Mouse (Mus musculus): Measurements from ENCODE around the gene Gabpa.

Gabpa gene

GRCm38 (mm10) chr16:84875012-84875717, 40.4 kb downstream of the Gabpa start:
- H3K4me1 ChIP-seq (replicated peaks; ENCODE audit: low read depth, low read length): peaks cover 5% of the 10 kb centered on the region; the same call in 1 of the 2 replicates
- H3K9me3 ChIP-seq (ENCODE audit: low read length): no peaks in the 10 kb centered on the region
- H3K4me3 ChIP-seq (replicated peaks; ENCODE audit: low read length): no peak overlapping the region
- H3K27me3 ChIP-seq (ENCODE audit: insufficient read depth, low read length): no peaks in the 10 kb centered on the region
- TF ChIP-seq NANOG (IDR thresholded peaks at IDR 0.05; ENCODE audit: borderline replicate concordance, low read length) (no peak), CTCF (conservative IDR thresholded peaks at IDR 0.05; ENCODE audit: low read length) (no peak), POU5F1 (IDR thresholded peaks at IDR 0.05; ENCODE audit: borderline replicate concordance, low read length) (no peak)
- no peaks in the 10 kb centered on the region for H3K36me3 ChIP-seq (ENCODE audit: insufficient read depth, low read length)

DNA sequence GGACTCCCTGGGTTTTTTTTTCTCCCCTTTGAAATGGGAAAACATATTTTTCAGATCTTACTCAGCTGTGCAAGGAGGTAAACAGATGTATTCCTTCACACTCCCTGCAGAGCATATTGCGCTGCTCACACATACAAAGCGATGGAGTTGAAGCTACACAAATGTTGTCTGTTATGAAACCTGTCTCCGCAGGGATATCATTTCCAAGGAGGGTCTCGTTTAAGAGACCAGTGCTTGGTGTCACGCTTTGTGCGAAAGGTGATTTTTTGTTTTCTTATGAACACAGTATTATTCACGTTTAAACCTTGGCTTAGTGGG, 41.0 kb downstream of the Gabpa start:
- H3K9me3 ChIP-seq (ENCODE audit: low read length): no peaks in the 10 kb centered on the region
- TF ChIP-seq CTCF (conservative IDR thresholded peaks at IDR 0.05; ENCODE audit: low read length) (no peak), POU5F1 (IDR thresholded peaks at IDR 0.05; ENCODE audit: borderline replicate concordance, low read length) (no peak), NANOG (IDR thresholded peaks at IDR 0.05; ENCODE audit: borderline replicate concordance, low read length) (no peak)
- no peaks in the 10 kb centered on the region for H3K36me3 ChIP-seq (ENCODE audit: insufficient read depth, low read length)
- H3K4me3 ChIP-seq (replicated peaks; ENCODE audit: low read length): no peak overlapping the region
- no peaks in the 10 kb centered on the region for H3K27me3 ChIP-seq (ENCODE audit: insufficient read depth, low read length)
- H3K4me1 ChIP-seq (replicated peaks; ENCODE audit: low read depth, low read length): peaks cover 5% of the 10 kb centered on the region; the same call in 1 of the 2 replicates

DNA sequence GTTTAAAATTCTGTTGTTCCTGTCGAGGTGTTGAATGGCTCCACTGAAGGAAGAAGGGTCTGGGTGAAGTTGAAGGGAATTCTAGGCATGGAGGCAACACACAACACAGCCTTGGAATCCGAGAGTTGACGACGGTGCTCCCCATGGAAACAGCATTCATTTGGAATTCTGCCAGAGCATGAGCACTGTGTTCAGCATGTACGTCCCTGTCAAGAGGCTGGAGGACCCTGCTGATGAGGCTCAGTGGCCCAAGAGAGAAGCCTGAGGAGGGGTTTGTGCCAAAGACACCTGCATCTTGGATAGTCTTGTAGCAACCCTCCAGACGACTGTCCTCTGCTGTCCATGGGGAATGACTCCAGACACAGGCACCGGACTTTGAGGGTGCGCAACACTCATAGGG, 41.4 kb downstream of the Gabpa start:
- no peaks in the 10 kb centered on the region for H3K36me3 ChIP-seq (ENCODE audit: insufficient read depth, low read length)
- H3K4me1 ChIP-seq (replicated peaks; ENCODE audit: low read depth, low read length): peaks cover 5% of the 10 kb centered on the region; the same call in 1 of the 2 replicates
- no peak for TF ChIP-seq CTCF (conservative IDR thresholded peaks at IDR 0.05; ENCODE audit: low read length)
- TF ChIP-seq POU5F1 (IDR thresholded peaks at IDR 0.05; ENCODE audit: borderline replicate concordance, low read length): no peak
- no peak for TF ChIP-seq NANOG (IDR thresholded peaks at IDR 0.05; ENCODE audit: borderline replicate concordance, low read length)
- no peaks in the 10 kb centered on the region for H3K9me3 ChIP-seq (ENCODE audit: low read length)
- H3K27me3 ChIP-seq (ENCODE audit: insufficient read depth, low read length): no peaks in the 10 kb centered on the region
- no peak overlapping the region for H3K4me3 ChIP-seq (replicated peaks; ENCODE audit: low read length)

GRCm38 (mm10) chr16:84879146-84879545, 44.4 kb downstream of the Gabpa start:
- TF ChIP-seq CTCF (conservative IDR thresholded peaks at IDR 0.05; ENCODE audit: low read length) (peak; percentile 98), NANOG (IDR thresholded peaks at IDR 0.05; ENCODE audit: borderline replicate concordance, low read length) (no peak)
- peaks cover 5% of the 10 kb centered on the region; the same call in 1 of the 2 replicates for H3K4me1 ChIP-seq (replicated peaks; ENCODE audit: low read depth, low read length)
- no peaks in the 10 kb centered on the region for H3K9me3 ChIP-seq (ENCODE audit: low read length)
- no peaks in the 10 kb centered on the region for H3K27me3 ChIP-seq (ENCODE audit: insufficient read depth, low read length)
- H3K36me3 ChIP-seq (ENCODE audit: insufficient read depth, low read length): no peaks in the 10 kb centered on the region
- H3K4me3 ChIP-seq (replicated peaks; ENCODE audit: low read length): no peak overlapping the region

DNA sequence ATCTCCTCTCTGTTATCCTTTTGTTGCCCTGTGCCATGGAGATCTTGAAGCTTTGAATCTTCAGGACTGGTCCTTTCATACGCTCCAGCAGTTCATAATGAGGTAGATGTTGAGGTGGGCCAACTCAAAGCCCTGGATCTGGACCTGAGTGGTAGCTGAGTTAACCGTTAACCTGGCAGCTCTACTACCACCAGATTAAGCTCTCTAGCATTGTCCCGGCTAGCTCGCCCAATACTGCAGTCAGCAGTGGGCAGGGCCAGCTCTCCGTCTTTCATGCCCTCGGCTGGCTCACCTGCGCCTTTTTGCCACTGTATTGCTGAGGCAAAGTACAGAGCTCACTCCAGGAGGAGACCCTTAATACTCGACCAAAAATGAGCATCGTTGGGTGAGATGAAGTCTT, 46.4 kb downstream of the Gabpa start:
- no peaks in the 10 kb centered on the region for H3K36me3 ChIP-seq (ENCODE audit: insufficient read depth, low read length)
- no peaks in the 10 kb centered on the region for H3K9me3 ChIP-seq (ENCODE audit: low read length)
- no peaks in the 10 kb centered on the region for H3K4me1 ChIP-seq (replicated peaks; ENCODE audit: low read depth, low read length)
- H3K27me3 ChIP-seq (ENCODE audit: insufficient read depth, low read length): no peaks in the 10 kb centered on the region
- TF ChIP-seq CTCF (conservative IDR thresholded peaks at IDR 0.05; ENCODE audit: low read length) (no peak), POU5F1 (IDR thresholded peaks at IDR 0.05; ENCODE audit: borderline replicate concordance, low read length) (no peak), NANOG (IDR thresholded peaks at IDR 0.05; ENCODE audit: borderline replicate concordance, low read length) (no peak)
- H3K4me3 ChIP-seq (replicated peaks; ENCODE audit: low read length): no peak overlapping the region

GRCm38 (mm10) chr16:84881754-84882321, 47.1 kb downstream of the Gabpa start:
- no peaks in the 10 kb centered on the region for H3K4me1 ChIP-seq (replicated peaks; ENCODE audit: low read depth, low read length)
- no peaks in the 10 kb centered on the region for H3K36me3 ChIP-seq (ENCODE audit: insufficient read depth, low read length)
- no peaks in the 10 kb centered on the region for H3K9me3 ChIP-seq (ENCODE audit: low read length)
- no peak overlapping the region for H3K4me3 ChIP-seq (replicated peaks; ENCODE audit: low read length)
- no peaks in the 10 kb centered on the region for H3K27me3 ChIP-seq (ENCODE audit: insufficient read depth, low read length)
- no peak for TF ChIP-seq POU5F1 (IDR thresholded peaks at IDR 0.05; ENCODE audit: borderline replicate concordance, low read length)
- no peak for TF ChIP-seq NANOG (IDR thresholded peaks at IDR 0.05; ENCODE audit: borderline replicate concordance, low read length)

- Histone ChIP-seq H3K27me3 (ENCODE audit: insufficient read depth, low read length) (no peaks in the 10 kb centered on the region), H3K4me1 (replicated peaks; ENCODE audit: low read depth, low read length) (no peaks in the 10 kb centered on the region), H3K4me3 (replicated peaks; ENCODE audit: low read length) (no peak overlapping the region), H3K36me3 (ENCODE audit: insufficient read depth, low read length) (no peaks in the 10 kb centered on the region), H3K9me3 (ENCODE audit: low read length) (no peaks in the 10 kb centered on the region)
- TF ChIP-seq CTCF (conservative IDR thresholded peaks at IDR 0.05; ENCODE audit: low read length) (no peak), POU5F1 (IDR thresholded peaks at IDR 0.05; ENCODE audit: borderline replicate concordance, low read length) (no peak), NANOG (IDR thresholded peaks at IDR 0.05; ENCODE audit: borderline replicate concordance, low read length) (no peak)
Measured at GRCm38 (mm10) chr16:84884572-84884971, 49.8 kb downstream of the Gabpa start.

DNA sequence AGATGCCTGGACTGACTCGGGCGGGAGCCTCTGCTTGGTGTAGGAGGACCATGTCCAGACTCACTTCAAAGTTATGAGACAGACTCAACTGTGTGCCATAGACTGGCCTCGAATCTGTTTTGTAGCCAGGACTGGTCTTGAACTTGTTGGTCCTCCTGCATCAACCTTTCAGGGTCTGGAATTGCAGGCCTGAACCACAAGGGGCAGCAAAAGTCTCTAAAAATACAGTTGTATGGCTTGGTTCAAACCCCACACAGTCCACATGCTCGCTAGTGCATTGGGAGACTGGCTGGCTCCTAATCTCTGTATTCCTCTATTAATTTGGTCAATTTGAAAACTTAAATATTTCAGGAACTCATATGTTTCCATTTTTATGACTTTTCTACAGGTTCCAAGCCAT, 68.3 kb downstream of the Gabpa start:
- Histone ChIP-seq H3K9me3 (ENCODE audit: low read length) (no peaks in the 10 kb centered on the region), H3K27me3 (ENCODE audit: insufficient read depth, low read length) (no peaks in the 10 kb centered on the region), H3K4me1 (replicated peaks; ENCODE audit: low read depth, low read length) (no peaks in the 10 kb centered on the region), H3K4me3 (replicated peaks; ENCODE audit: low read length) (no peak overlapping the region), H3K36me3 (ENCODE audit: insufficient read depth, low read length) (no peaks in the 10 kb centered on the region)
- TF ChIP-seq POU5F1 (IDR thresholded peaks at IDR 0.05; ENCODE audit: borderline replicate concordance, low read length) (no peak), CTCF (conservative IDR thresholded peaks at IDR 0.05; ENCODE audit: low read length) (peak; percentile 24; the same call in 1 of the 2 replicates)

Data from E14TG2a.4 (cell line).